Mouse (Mus musculus): ENCODE results near the gene Tmsb15l. TPM values are rescaled to one million over a fixed set of nuclear protein-coding genes. Genes with fewer than 3 reads are reported as not detected.
A peak's percentile ranks its signal among the peaks of the same experiment; 100 is the strongest.
"Not testable (repeated sequence)": the region's sequence is repeated elsewhere in the genome, so short reads cannot be mapped to it uniquely, and the experiment has no call there.

The Tmsb15l gene
- total RNA-seq, 2 experiments from 2014 or later, result 1.9 to 2.3 TPM

DNA sequence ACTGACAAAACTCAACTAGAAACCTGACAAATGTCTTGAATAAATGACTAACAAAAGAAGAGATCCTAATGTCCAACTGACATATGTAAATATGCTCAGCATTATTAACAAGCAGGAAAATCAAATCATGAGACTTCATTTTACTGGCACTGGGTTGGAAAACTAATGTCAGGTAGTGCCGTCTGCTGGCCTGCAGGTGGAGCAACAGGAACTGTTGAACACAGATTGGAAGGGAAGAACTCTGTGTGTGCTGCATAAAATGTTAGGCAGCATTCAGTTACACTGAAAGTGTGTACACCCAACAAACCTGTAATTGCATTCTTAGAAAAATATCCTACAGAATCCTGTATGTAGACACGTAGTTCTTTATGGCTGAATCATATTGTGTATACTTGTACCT is 17.0 kb downstream of the Tmsb15l start:
- TF ChIP-seq CTCF (conservative IDR thresholded peaks at IDR 0.05), result peak; percentile 76
- DNase-seq (ENCODE audit: low spot score in 2 of 2), result no peak
- no peak overlapping the region for H3K27ac ChIP-seq
- H3K4me3 ChIP-seq, result no peak overlapping the region

DNA sequence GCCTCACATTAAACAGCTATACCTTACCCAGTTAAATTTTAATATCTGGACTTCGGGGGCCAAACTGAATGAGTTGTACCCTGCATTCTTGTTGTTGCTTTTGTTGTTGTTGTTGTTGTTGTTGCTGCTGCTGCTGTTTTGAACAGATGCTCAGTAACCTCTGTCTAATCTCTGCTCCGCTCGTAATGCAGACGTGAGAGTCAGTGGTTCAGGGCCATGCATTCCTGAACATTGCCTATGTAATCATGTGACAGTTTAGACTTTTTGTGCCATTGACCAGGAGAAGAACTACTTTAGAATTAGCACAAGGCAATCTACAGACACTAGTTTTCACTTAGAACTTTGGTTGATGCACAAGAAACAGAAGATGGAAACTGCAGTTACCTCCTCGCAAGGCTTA is 18.4 kb downstream of the Tmsb15l start:
- not testable (repeated sequence) for H3K27ac ChIP-seq; DNase-seq (ENCODE audit: low spot score in 2 of 2)
- peak overlapping the region; percentile 57 for H3K4me3 ChIP-seq

DNA sequence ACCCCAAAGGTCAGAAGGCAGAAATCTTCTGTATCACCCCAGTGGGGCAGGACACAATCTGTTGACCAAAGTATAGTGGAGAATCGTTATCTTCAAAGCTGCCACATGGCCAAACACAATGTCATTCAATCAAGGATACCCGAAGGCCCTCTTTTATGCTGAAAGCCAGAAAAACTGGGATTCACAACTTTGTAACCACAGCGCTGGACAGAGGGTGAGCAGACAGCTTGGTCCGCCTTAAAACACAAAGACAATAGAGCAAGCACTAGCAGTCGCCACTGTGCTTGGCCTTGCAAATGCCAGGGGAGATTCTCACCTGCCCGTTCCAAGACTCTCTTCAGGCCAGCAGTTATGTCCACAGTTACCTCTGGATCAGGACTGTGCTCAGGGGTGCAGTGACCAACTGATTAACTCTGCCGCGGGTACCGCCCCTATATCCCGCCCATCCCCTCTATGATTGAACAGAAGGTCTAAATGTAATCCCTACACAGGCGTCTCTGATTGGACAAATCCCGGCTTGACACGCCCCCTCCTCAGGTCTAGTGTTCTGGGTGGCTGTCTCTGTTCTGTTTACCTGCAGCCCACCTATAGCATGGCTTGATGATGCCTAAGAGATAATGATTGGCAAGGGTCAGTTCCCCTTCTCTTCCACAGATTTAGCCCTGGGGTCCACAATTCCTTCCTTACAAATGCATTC is 18.9 kb downstream of the Tmsb15l start:
- H3K4me3 ChIP-seq, result peak overlapping the region; percentile 57
- peak; percentile 59 to 89 for DNase-seq (ENCODE audit: low spot score in 2 of 2)

GRCm38 (mm10) chrX:136937985-136938384 is 38.7 kb downstream of the Tmsb15l start:
- DNase-seq (ENCODE audit: low spot score in 2 of 2), result no peak
- H3K4me3 ChIP-seq, result no peak overlapping the region
- TF ChIP-seq CTCF (conservative IDR thresholded peaks at IDR 0.05), result no peak
- no peak overlapping the region for H3K27ac ChIP-seq

More for the DNA sequence above, 18.9 kb downstream of the Tmsb15l start:
- not testable (repeated sequence) for H3K27ac ChIP-seq

GRCm38 (mm10) chrX:136927031-136927430 is 49.6 kb downstream of the Tmsb15l start, which contains the start of gene H2bfm:
TSS of gene H2bfm (plus strand) at chrX:136927325.
- no peak within 1 kb of the TSS for H3K4me3 ChIP-seq
- H3K27ac ChIP-seq, result no peak within 1 kb of the TSS
- no peak for TF ChIP-seq CTCF (conservative IDR thresholded peaks at IDR 0.05)
- DNase-seq (ENCODE audit: low spot score in 2 of 2), result no peak

GRCm38 (mm10) chrX:136925863-136926262 is 50.8 kb downstream of the Tmsb15l start:
- no peak overlapping the region for H3K4me3 ChIP-seq
- TF ChIP-seq CTCF (conservative IDR thresholded peaks at IDR 0.05), result no peak
- no peak for DNase-seq (ENCODE audit: low spot score in 2 of 2)
- H3K27ac ChIP-seq, result no peak overlapping the region

Other genes with a start within 250 kb of the Tmsb15l start
- 100 to 1,000 TPM; 384 to 391 TPM for gene Morf4l2, start 233.2 kb downstream of the Tmsb15l start, total RNA-seq (2021)
- gene Glra4, start 196.7 kb downstream of the Tmsb15l start, total RNA-seq (2021), result under 1 TPM in 1 of 2 experiments, not detected in 1; 0.20 TPM
- gene Plp1, start 154.2 kb downstream of the Tmsb15l start, total RNA-seq (2021), result 100 to 1,000 TPM; 688 to 710 TPM
- 10 to 100 TPM; 18.5 to 28.3 TPM for gene Rab9b, start 108.1 kb downstream of the Tmsb15l start, total RNA-seq (2021)
- gene H2bfm, start 49.5 kb downstream of the Tmsb15l start, total RNA-seq (2021), result not detected
- 10 to 100 TPM; 18.4 to 27.5 TPM for gene Tmsb15b2, start 1.4 kb downstream of the Tmsb15l start, total RNA-seq (2021)
- gene Tmsb15b1, start within 50 bp of the Tmsb15l start, total RNA-seq (2021), result 1 to 10 TPM; 3.7 to 8.3 TPM
- gene Zcchc18, start 16.3 kb upstream of the Tmsb15l start, total RNA-seq (2021), result 100 to 1,000 TPM; 259 to 277 TPM
- 10 to 100 TPM; 28.5 to 37.6 TPM for gene Slc25a53, start 61.4 kb upstream of the Tmsb15l start, total RNA-seq (2021)
- 1 to 10 TPM; 8.4 to 8.7 TPM for gene Fam199x, start 72.7 kb upstream of the Tmsb15l start, total RNA-seq (2021)
- gene Esx1, start 145.2 kb upstream of the Tmsb15l start, total RNA-seq (2021), result not detected

All from layer of hippocampus, adult 2 months (tissue).